Mouse (Mus musculus) ES-Bruce4 (cell line): ENCODE measurements around the gene Trim54.

Experiments
- CTCF ChIP-seq: IDR thresholded peaks from one replicate; pipeline ENCODE4 v1.8.1; 2011; ENCODE audit warnings: low read depth, low read length
- EP300 ChIP-seq: IDR thresholded peaks from 2 replicates; pipeline ENCODE4 v1.6.1; 2011; ENCODE audit warnings: low read depth, low read length; ENCODE audit not compliant: insufficient read depth
- POLR2A ChIP-seq: IDR thresholded peaks from one replicate; pipeline ENCODE4 v1.8.1; 2011; ENCODE audit warnings: low read length; ENCODE audit not compliant: insufficient read depth

DNA sequence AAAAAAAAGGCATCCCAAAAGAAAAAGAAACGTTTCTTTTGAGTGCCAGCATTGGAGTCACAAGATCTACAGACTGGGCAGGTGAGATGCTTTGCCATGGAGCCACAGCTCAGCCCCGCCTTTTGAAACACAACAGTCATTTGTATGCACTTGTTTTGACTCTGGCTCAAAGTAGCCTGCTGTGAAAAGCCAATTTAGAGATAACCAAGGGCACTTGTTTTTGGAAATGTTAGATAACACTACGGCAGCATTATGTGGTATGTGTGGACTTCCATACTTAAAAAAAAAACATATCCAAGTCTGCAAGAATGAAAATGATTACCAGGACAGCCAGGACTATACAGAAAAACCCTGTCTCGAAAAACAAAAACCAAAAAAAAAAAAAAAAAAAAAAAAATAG, 67.2 kb downstream of the Trim54 start:
- TF ChIP-seq CTCF (no peak), EP300 (no peak), POLR2A (no peak)
